Mouse (Mus musculus): ENCODE measurements at regions not wholly inside any gene's neighbourhood (a gene's known extent, or its start where the extent isn't known, plus 50 kb on each side); places are given as distances from the start of the nearest gene placed in this dataset.

GRCm38 (mm10) chr8:91878886-91879285, 77.0 kb upstream of the Irx3 start:
- TF ChIP-seq CTCF (IDR thresholded peaks at IDR 0.05; ENCODE audit: low read depth) (no peak), EP300 (IDR thresholded peaks at IDR 0.05; ENCODE audit: low read depth) (no peak)
